Mouse (Mus musculus) adrenal gland, postnatal 36 days (tissue): ENCODE results near the gene Eef2kmt. TPM values are rescaled to one million over a fixed set of nuclear protein-coding genes. Genes with fewer than 3 reads are reported as not detected.
"Not testable (repeated sequence)": the region's sequence is repeated elsewhere in the genome, so short reads cannot be mapped to it uniquely, and the experiment has no call there.

Experiments used
- DNase-seq, 2 experiments: peaks; one replicate each; pipeline ENCODE4 v3.0.0; 2021; ENCODE audit warnings: mixed read lengths in 1 of 2
- long read RNA-seq, 2 experiments: library from polyadenylated mRNA; stranded (forward); transcript quantifications; one replicate each; pipeline ENCODE4 v2.0.0; 2021; ENCODE audit warnings: borderline sequencing depth in 2 of 2
- total RNA-seq, 2 experiments: library from RNA; stranded (reverse); gene quantifications; 2 replicates each; pipeline ENCODE4 v1.2.3; 2021

Eef2kmt gene
- 10 to 100 TPM; 23.3 to 33.5 TPM for total RNA-seq
- long read RNA-seq, experiment 1, transcript Eef2kmt-201 (8 exons, 2,170 nt) = major isoform, 49 of 65 reads
- long read RNA-seq, experiment 1, partial matches to known transcripts = 1 of 65 reads
- long read RNA-seq, experiment 1, other reads (novel, unspliced or antisense) = 13 of 65 reads
- long read RNA-seq, experiment 2, transcript Eef2kmt-201 (8 exons, 2,170 nt) = major isoform, 13 of 19 reads
- long read RNA-seq, experiment 2, partial matches to known transcripts = 2 of 19 reads
- long read RNA-seq, experiment 2, other reads (novel, unspliced or antisense) = 1 of 19 reads

DNA sequence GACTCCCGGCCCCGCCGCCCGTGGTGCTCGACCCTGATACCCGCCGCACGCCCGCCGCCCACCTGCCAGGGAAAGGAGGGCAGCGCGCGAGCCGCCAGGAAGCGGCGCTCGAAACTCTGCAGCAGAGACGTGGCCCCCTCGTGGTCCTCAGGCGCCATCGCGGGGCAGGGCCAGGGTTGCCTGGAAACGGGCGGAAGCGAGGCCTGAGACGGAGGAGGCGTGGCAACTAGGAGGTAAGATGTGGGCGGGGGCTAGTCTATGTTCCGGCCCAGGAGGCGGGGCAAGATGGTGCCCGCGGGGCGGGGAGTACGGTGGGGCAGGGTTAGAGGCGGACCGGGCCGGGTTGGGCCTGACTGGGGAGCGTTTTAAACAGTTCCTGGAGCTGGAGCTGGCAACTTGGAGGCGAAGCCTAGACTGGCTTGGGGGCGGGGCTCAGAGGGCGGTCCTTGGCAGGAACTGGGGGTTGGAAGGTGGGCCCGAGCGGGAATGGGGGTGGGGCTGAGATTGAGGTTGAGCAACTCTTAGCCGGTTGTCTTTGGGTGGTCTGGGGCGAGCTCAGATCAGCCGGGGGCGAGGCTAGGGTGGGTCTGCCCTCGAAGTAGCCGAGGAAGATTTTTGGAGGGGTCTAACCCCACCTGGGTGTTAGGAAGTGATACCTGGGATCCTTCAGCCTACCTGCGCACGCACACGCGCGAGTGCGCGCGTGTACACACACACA is at the start of gene Eef2kmt:
Gene Eef2kmt (minus strand): TSS at position 205 of the 718 bp plus-strand sequence.
- peak; percentile 100 for DNase-seq

GRCm38 (mm10) chr16:5295238-5295637 is 39.5 kb upstream of the Eef2kmt start:
- DNase-seq = peak; percentile 50 to 67

DNA sequence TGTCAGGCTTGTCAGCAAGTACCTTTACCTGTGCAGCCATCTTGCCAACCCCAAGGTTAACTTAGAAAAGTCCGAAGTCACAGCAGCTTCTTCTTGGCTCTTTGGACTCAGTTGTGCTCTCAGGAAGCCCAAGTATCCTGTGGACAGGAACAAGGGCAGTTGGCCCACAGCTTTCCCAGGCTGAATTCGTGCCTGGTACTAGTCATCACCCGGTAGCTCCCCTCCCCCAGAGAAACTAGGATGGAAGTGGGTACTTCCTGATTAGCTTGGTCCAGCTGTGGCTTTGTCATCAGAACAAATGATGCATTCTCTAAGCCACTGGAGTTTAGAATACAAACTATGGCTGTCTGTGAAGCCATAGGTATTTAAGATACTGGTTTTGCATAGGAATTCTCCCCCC is 29.6 kb upstream of the Eef2kmt start:
- DNase-seq = no peak

- no peak for DNase-seq
Observed at GRCm38 (mm10) chr16:5282686-5283085, 26.9 kb upstream of the Eef2kmt start.

DNA sequence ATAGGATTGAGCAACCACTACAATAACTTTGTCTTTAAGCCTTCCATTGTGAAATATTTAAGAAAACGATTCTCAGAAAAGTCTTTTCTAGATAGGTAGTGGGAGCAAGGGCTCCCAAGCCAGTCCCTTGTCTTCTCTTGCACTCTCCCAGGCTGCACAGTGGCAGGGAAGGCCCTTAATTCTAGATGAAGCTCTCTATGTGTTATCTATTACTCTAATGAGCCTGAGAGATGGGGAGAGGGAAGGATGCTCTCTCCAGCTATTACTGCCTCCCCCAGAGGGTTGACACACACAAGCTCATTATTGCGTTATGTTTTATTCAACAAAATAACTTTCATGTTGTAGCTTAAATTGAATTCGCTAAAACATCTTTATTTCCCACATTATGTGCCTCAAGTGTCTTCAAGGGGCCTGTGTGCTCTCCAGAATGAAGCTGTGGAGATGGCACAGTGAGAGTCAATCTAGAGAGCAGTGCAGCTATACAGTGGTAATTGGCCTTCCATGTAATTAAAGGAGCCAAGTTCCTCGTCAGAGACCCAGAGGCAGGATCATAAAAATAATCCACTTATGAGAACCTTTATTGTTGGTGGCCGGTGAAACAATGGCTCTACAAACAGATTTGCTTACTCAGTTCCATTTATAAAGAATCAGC is 23.9 kb upstream of the Eef2kmt start:
- DNase-seq = no peak

DNA sequence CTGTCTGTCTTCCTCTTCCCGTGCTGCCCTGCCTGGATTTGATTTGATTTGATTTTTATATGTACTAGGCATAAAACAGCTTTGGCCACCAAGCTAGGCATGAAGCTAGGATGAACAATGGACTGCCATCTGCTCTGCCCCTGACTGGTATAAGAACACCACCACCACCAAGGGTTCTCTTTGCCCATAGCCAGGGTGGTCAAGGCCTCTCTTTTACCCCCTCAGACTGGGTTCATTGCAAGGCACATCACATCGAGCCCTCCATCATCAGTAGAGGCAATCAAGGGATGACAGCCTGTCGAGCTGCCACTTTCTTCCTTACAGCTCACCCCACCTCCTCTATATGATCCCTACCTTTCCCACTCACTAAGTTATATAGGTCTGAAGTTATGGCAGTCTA is 16.6 kb upstream of the Eef2kmt start:
- no peak for DNase-seq

GRCm38 (mm10) chr16:5271411-5272035 is 15.7 kb upstream of the Eef2kmt start:
- DNase-seq = no peak

- no peak for DNase-seq
Observed at GRCm38 (mm10) chr16:5263926-5264325, 8.1 kb upstream of the Eef2kmt start.

GRCm38 (mm10) chr16:5263156-5263555 is 7.4 kb upstream of the Eef2kmt start:
- no peak for DNase-seq

DNA sequence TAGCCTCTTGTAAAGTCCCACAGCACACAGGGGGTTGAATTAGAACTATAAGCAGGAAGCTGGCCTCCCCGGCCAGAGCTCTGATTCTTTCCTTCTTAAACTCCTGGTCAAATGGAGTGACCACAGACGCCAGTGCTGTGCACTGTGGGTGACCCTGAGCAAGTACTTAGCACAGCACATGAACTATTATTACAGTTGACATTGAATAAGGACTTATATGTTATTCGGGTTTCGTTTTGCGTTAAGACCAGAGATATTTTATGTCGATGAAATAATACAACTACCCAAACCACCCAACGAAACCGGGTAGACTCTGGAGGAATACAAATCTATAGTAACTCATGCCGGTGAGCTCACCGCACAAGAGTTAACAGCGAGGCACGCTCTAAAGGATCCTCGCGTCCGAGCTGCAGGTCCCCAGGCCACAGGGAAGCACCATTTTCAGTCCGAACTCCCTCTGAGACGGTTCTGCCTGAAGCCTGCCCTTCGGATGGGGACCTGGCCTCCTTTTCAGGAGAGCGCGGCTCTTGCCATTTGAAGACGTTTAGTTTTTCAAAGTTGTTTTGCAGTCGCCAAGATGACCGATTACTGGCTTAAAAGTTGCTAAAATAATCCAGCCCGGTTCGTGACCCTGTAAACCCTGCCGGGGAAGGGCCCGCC is 572 bp downstream of the Eef2kmt start:
- no peak for DNase-seq

GRCm38 (mm10) chr16:5254346-5255025 is 1.3 kb downstream of the Eef2kmt start:
- DNase-seq = peak; percentile 85 to 89

GRCm38 (mm10) chr16:5252260-5252659 is 3.5 kb downstream of the Eef2kmt start:
- DNase-seq = no peak

DNA sequence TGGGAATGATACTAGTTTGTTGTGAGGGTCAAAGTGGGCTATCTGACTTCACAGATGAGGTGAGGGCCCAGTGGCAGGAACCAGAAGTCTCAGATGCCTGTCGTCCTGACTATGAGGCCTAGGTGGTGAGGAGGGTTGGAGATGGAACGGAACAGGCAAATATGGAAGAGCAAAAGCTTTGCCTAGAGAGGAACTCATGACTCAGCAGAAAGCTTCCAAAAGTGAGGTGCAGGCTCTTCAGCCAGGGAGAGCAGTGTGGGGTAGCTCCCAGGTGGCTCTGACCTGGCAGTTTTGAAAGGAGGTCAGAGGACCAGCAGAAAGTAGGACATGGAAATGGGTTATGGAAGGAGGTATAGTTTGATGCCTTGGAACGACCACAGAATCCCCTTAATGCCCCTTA is 4.9 kb downstream of the Eef2kmt start:
- DNase-seq = no peak

- DNase-seq = peak; percentile 78 to 85
Observed at GRCm38 (mm10) chr16:5244411-5244810, 11.4 kb downstream of the Eef2kmt start.

DNA sequence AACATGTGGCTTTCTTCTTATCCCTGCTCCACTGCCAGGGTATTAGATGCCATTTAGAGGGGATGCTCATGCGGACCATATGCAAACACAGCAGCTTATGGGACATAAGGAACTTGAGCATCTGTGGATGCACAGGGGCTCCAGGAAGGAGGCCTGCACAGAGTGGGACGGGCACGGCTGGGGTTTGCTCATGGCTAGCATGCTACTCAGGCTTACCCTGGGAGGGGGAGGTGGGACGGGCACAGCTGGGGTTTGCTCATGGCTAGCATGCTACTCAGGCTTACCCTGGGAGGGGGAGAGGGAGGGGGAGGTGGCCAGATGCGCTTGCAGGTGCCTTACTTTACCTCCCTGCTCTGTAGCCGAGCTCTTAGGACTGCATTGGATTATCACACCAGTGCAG is 12.9 kb downstream of the Eef2kmt start:
- DNase-seq = no peak

DNA sequence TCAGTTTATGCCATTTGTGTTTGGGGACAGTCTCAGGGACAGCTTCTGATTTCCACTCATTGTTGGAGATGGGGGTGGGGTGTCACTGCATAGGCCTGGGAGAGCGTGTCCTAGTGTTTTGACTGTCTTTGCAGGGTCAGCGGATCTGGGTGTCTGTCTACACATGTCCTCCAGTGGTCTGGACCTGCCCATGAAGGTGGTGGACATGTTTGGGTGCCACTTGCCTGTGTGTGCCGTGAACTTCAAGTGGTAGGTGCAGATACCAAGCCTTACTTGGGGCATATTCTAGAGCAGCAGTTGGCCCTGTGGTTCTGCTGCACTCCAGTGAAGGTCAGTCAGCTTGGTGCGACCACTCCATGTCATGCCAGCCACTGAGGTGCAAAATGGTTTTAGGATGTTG is 13.4 kb downstream of the Eef2kmt start:
- no peak for DNase-seq

GRCm38 (mm10) chr16:5233418-5234313 is 22.1 kb downstream of the Eef2kmt start, which contains the start of gene Alg1:
Alg1 (plus strand) TSS chr16:5233621.
- DNase-seq = peak; percentile 95 to 97

GRCm38 (mm10) chr16:5232982-5233381 is 22.8 kb downstream of the Eef2kmt start:
- DNase-seq = no peak

DNA sequence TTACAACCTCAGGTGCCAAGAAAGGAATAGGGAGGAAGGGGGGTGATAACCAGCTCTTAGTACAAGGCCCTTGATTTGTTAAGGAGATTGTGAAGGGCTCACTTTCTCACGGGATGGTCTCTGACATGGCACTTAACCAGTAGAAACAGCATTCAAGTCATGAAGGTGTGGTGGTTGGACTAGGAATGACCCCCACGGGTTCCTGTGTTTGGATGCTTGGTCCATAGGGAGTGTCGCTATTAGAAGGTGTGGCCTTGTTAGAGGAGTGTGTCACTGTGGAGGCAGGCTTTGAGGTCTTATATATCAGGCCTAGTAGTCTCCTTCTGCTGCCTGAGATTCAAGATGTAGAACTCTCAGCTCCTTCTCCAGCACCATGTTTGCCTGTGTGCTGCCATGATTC is 27.7 kb downstream of the Eef2kmt start:
- not testable (repeated sequence) for DNase-seq

GRCm38 (mm10) chr16:5227501-5227900 is 28.3 kb downstream of the Eef2kmt start:
- not testable (repeated sequence) for DNase-seq
